Mouse (Mus musculus) testis, adult 2 months (tissue): ENCODE data around the gene Dhh. TPM values are rescaled to one million over a fixed set of nuclear protein-coding genes. Genes with fewer than 3 reads are reported as not detected.

Experiments
- H3K27ac ChIP-seq: fragments of 200-500 bp; 2 replicates; pipeline ENCODE4 v1.5.1; 2012; ENCODE audit warnings: low read depth, low read length; ENCODE audit not compliant: control insufficient read depth, insufficient read depth
- H3K27me3 ChIP-seq: fragments of 200-500 bp; 2 replicates; pipeline ENCODE4 v1.6.1; 2012; ENCODE audit warnings: mild to moderate bottlenecking, low read length, moderate library complexity; ENCODE audit not compliant: control insufficient read depth, insufficient read depth
- H3K36me3 ChIP-seq: fragments of 200-500 bp; 2 replicates; pipeline ENCODE4 v1.6.1; 2012; ENCODE audit warnings: mild to moderate bottlenecking, low read length; ENCODE audit not compliant: control insufficient read depth, insufficient read depth
- H3K4me1 ChIP-seq: fragments of 200-500 bp; 2 replicates; pipeline ENCODE4 v1.6.1; 2012; ENCODE audit warnings: low read length; ENCODE audit not compliant: control insufficient read depth, insufficient read depth
- H3K4me3 ChIP-seq: fragments of 200-500 bp; 2 replicates; pipeline ENCODE4 v1.5.1; 2012; ENCODE audit warnings: low read depth, mild to moderate bottlenecking, low read length, moderate library complexity, mixed read lengths; ENCODE audit not compliant: control insufficient read depth
- CTCF ChIP-seq: fragments of 200-500 bp; IDR thresholded peaks from 2 replicates; pipeline ENCODE4 v1.5.1; 2012; ENCODE audit warnings: low read depth, mild to moderate bottlenecking, inconsistent platforms, low read length, moderate library complexity; ENCODE audit not compliant: control insufficient read depth, insufficient read depth, insufficient replicate concordance
- POLR2A ChIP-seq: fragments of 200-500 bp; IDR thresholded peaks from 2 replicates; pipeline ENCODE4 v1.6.1; 2012; ENCODE audit warnings: low read depth, mild to moderate bottlenecking, inconsistent platforms, low read length, moderate library complexity; ENCODE audit not compliant: control insufficient read depth
- polyA plus RNA-seq: library from polyadenylated mRNA; depleted of rRNA; stranded (reverse); fragments of >200 nt; gene quantifications from 2 replicates; pipeline ENCODE4 v1.2.3, GENCODE M21; 2012

Gene Dhh
- polyA plus RNA-seq, 1 experiment: 10.8 TPM

- Histone ChIP-seq H3K4me1 (no peaks in the 10 kb centered on the region; the same call in 1 of the 2 replicates), H3K4me3 (no peak overlapping the region), H3K27me3 (no peaks in the 10 kb centered on the region), H3K36me3 (no peaks in the 10 kb centered on the region), H3K27ac (no peak overlapping the region)
- TF ChIP-seq POLR2A (no peak), CTCF (no peak)
Measured at GRCm38 (mm10) chr15:98883661-98884060, 14.7 kb downstream of the Dhh start.

GRCm38 (mm10) chr15:98881656-98882008, 16.7 kb downstream of the Dhh start:
- no peak overlapping the region for H3K4me3 ChIP-seq
- no peaks in the 10 kb centered on the region for H3K27me3 ChIP-seq
- TF ChIP-seq POLR2A (no peak), CTCF (no peak)
- no peaks in the 10 kb centered on the region; the same call in 1 of the 2 replicates for H3K4me1 ChIP-seq
- H3K27ac ChIP-seq: no peak overlapping the region
- H3K36me3 ChIP-seq: no peaks in the 10 kb centered on the region

- peak overlapping the region; percentile 60 for H3K4me3 ChIP-seq
- TF ChIP-seq CTCF: no peak
- no peak for TF ChIP-seq POLR2A
- H3K27me3 ChIP-seq: no peaks in the 10 kb centered on the region
- H3K36me3 ChIP-seq: no peaks in the 10 kb centered on the region
- H3K4me1 ChIP-seq: no peaks in the 10 kb centered on the region; the same call in 1 of the 2 replicates
- no peak overlapping the region for H3K27ac ChIP-seq
Measured at GRCm38 (mm10) chr15:98880978-98881655, 17.2 kb downstream of the Dhh start.

GRCm38 (mm10) chr15:98877331-98877730, 21.0 kb downstream of the Dhh start:
- Histone ChIP-seq H3K27ac (no peak overlapping the region), H3K4me1 (peaks cover 3% of the 10 kb centered on the region), H3K27me3 (no peaks in the 10 kb centered on the region), H3K4me3 (no peak overlapping the region), H3K36me3 (no peaks in the 10 kb centered on the region)
- no peak for TF ChIP-seq CTCF
- no peak for TF ChIP-seq POLR2A

GRCm38 (mm10) chr15:98871916-98872888, 26.1 kb downstream of the Dhh start:
- peak overlapping the region; percentile 96 for H3K27ac ChIP-seq
- peak overlapping the region; percentile 96 for H3K4me3 ChIP-seq
- peaks cover 26% of the 10 kb centered on the region for H3K4me1 ChIP-seq
- H3K27me3 ChIP-seq: no peaks in the 10 kb centered on the region
- no peaks in the 10 kb centered on the region for H3K36me3 ChIP-seq
- TF ChIP-seq CTCF (no peak), POLR2A (peak; percentile 30; the same call in 1 of the 2 replicates)

GRCm38 (mm10) chr15:98871070-98871915, 27.0 kb downstream of the Dhh start, which contains the start of gene Kmt2d:
Gene Kmt2d (minus strand): TSS chr15:98871204.
- peaks cover 27% of the 10 kb centered on the region for H3K4me1 ChIP-seq
- no peaks in the 10 kb centered on the region for H3K27me3 ChIP-seq
- H3K4me3 ChIP-seq: peak within 1 kb of the TSS; percentile 96
- TF ChIP-seq CTCF: no peak
- TF ChIP-seq POLR2A: 0 out of 2 replicates have a peak, but pooled peaks have one; percentile 12
- H3K27ac ChIP-seq: peak within 1 kb of the TSS; percentile 96
- no peaks in the 10 kb centered on the region for H3K36me3 ChIP-seq
